Mouse (Mus musculus) thymus, postnatal 10 days (tissue): Measurements from ENCODE around the gene Phlpp2.

Experiments used
- DNase-seq, 2 experiments: peaks; one replicate each; pipeline ENCODE4 v3.0.0; 2021; ENCODE audit warnings: low spot score in 2 of 2

Phlpp2 gene

GRCm38 (mm10) chr8:109961693-109962367 lies 93.5 kb downstream of the Phlpp2 start, which contains the start of gene Marveld3:
Marveld3 (minus strand) TSS chr8:109962203.
- DNase-seq = peak in 1 of 2 experiments; percentile 29

DNA sequence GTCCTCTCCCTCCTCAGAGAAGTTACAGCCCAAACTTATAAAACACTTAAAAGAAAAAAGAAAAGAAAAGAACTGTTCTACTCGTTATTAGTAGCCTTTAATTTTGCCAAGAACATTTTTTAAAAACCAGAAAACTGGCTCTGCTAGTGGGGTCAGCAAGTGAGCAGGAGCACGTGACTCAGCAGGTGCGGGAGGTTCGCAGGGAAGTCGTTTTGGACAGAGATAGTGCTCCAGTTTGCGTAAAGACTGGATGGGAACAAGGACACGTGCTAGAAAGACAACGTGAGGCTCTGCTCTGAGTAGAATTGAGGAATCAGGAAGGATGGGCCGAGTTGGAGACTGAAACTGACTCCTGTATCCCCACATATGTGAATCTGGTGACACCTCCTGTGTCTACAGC lies 94.6 kb downstream of the Phlpp2 start:
- no peak for DNase-seq

- no peak for DNase-seq
Measured at GRCm38 (mm10) chr8:109963421-109963820, 95.1 kb downstream of the Phlpp2 start.

GRCm38 (mm10) chr8:109964106-109964505 lies 95.8 kb downstream of the Phlpp2 start:
- DNase-seq = no peak

- DNase-seq = no peak
Measured at GRCm38 (mm10) chr8:109968837-109969236, 100.5 kb downstream of the Phlpp2 start.

DNA sequence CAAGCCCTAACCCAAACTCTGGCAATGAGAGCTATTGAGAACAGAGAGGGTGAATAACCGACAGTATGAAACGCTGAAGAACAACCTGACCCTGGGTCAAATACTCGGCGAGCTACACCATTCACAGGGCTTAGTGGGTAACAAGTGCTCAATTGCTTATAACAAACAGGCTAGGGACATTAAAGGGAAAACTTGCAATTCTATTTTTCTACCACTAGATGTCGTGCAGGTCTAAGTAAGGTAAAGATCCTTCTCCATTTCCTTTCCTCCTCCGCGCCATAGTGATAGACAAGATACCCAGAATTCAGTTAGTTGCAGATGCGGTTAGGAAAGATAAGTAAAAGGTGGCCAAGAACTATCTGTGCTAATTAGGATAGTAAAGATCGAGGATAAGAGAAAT lies 102.0 kb downstream of the Phlpp2 start:
- DNase-seq = no peak

DNA sequence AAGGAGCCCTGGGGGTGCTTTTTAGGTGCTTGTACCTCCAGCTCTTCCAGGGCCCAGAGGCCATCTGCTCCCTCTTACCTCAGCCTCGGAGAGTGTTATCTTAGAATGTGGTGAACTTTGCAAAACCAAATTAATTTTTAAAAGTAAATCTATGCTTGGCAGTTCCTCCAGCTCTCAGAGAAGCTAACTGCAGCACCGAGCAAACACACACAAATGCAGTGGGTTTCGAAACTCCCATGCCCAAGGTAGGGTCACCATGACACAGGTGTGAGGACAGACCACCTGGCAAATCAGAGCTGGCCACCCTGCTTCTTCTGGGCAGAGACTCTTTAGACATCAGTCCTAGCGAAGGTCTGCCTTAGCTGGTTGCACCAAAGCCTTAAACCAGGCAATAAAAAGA lies 104.6 kb downstream of the Phlpp2 start:
- DNase-seq = no peak

- no peak for DNase-seq
Measured at GRCm38 (mm10) chr8:109979339-109979738, 111.0 kb downstream of the Phlpp2 start.

DNA sequence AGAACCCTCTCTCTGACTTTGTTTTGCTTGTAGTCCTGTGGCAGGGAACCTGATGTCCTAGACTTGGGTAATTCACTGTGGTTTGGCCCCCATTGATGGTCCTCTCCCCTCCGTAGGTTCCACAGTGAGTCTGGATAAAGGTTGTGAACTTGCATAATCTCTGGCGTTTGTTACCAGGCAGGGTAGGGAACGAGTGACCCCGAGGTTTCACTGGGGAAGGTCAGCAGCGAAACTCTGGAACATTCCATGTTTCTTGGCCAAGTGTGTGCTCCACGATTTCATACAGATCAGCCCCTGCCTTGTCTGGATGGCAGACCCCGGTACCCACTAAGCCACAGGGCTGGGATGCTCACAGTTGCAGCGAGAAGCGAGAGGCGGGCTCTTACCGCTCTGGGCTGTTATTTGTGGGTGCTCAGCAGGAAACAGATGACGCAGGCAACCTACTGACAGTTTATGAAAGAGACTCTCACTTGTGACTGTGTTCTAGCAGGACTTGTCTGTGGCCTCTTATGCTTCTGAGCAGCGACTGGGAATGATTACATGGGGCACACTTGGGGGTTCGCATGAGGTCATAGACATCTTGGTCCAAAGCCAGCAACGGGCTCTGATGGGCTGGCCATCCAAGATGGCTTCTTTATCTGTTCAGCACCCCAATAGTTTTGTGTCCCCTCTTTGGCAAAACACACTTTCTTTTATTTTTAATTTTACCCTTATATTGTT lies 114.2 kb downstream of the Phlpp2 start:
- DNase-seq = peak; percentile 11 to 17

DNA sequence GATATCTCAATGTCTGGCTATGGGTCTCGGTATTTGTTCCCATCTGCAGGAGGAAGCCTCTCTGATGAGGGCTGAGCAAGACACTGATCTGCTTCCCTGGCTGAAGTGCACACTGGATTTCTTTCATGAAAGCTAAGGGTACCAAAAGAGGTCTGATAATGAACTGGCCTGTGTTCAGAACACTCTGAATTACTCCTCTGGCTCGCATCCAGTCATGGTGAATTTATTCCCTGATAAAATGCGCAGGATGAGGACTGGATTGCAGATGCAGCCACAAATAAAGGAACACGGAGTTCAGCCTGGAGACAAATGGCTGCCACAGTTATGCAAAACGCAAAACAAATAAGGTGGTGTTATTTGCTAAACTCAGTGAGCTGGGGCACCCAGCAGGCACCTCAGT lies 115.6 kb downstream of the Phlpp2 start:
- no peak for DNase-seq

- no peak for DNase-seq
Measured at GRCm38 (mm10) chr8:109986384-109986783, 118.0 kb downstream of the Phlpp2 start.

GRCm38 (mm10) chr8:109987776-109988175 lies 119.4 kb downstream of the Phlpp2 start:
- no peak for DNase-seq

GRCm38 (mm10) chr8:109989151-109989550 lies 120.8 kb downstream of the Phlpp2 start:
- no peak for DNase-seq

DNA sequence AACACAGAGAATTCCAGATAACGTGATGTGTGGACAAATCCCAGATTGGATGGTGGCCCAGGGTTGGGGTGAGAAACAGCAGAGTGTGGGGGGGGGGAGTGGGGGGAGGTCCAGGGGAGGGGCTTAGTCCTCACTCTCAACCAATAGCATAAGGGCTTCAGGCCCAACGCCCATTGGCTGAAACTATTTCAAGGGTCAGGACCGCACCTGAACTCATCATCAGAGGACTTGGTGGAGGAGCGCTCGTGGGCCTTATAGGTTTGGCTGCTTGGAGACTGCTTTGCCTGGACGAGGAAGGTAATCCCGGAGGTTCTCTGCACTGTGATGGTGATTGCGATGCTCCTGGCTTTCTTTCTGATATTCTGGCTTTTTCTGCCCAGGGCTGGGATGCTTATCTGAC lies 121.9 kb downstream of the Phlpp2 start, which contains the start of gene Tat:
Gene Tat (plus strand): TSS at position 214 of the 400 bp plus-strand sequence.
- no peak for DNase-seq

DNA sequence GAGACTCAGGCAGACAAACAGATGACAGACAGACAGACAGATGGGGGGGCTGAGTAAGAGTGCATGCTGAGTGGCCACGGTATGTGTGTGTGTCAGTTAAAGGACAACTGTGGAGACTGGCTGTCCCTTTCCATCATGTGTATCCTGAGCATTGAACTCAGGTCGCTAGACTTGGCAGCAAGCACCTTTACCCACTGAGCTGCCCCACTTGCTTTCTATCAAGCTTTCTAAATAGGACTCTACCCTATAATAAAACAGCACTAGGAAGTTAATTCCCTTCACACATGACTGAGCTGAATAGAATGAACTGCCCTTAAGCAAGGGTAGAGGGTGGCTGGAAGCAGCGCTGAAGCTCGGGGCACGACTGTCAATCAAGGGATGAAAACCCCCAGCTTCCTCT lies 123.8 kb downstream of the Phlpp2 start:
- no peak for DNase-seq

GRCm38 (mm10) chr8:109992951-109993350 lies 124.6 kb downstream of the Phlpp2 start:
- DNase-seq = no peak
